Mouse (Mus musculus): ENCODE results near the gene Tbcd. TPM values are rescaled to one million over a fixed set of nuclear protein-coding genes. Genes with fewer than 3 reads are reported as not detected.
A peak's percentile ranks its signal among the peaks of the same experiment; 100 is the strongest.

Gene Tbcd
- polyA plus RNA-seq, 1 experiment = 111 TPM

DNA sequence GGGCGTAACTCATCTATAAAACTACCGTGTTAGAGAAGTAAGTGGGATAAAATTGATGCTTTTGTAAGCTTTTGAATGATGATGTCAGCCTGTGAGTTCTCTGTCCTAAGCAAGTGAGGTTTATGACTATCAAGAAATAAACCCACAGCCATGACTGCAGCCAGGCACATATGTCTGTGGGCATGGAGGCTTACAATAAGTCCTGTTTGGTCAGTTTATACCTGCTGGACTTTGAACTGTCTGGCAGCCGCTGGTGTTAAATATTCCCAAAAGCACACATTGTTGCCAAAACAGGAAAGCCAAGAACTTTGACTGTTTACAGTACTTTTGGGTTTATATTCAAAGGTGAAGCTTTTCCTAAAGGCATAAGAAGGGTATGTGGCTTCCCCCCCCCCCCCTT is 65.2 kb downstream of the Tbcd start:
- Histone ChIP-seq H3K79me2 (ENCODE audit: control insufficient read depth, insufficient read depth) (peaks cover 6% of the 10 kb centered on the region), H3K36me3 (ENCODE audit: control insufficient read depth, insufficient read depth) (peaks cover 19% of the 10 kb centered on the region), H3ac (ENCODE audit: control insufficient read depth, insufficient read length) (no peak overlapping the region), H3K4me3 (no peak overlapping the region), H3K4me2 (ENCODE audit: low read depth) (no peak overlapping the region), H3K27me3 (ENCODE audit: control insufficient read depth, insufficient read depth, insufficient read length) (no peaks in the 10 kb centered on the region)
- TF ChIP-seq USF1 (IDR thresholded peaks at IDR 0.05; ENCODE audit: low read depth) = no peak
- no peak for TF ChIP-seq MYOD1 (IDR thresholded peaks at IDR 0.05; ENCODE audit: control insufficient read depth in 1 of 3, insufficient read length in 2 of 3, low read depth in 2 of 3)
- no peak for TF ChIP-seq MAX (IDR thresholded peaks at IDR 0.05; ENCODE audit: low read depth)
- no peak for TF ChIP-seq SRF (IDR thresholded peaks at IDR 0.05; ENCODE audit: control insufficient read depth, insufficient read length, low read depth)
- no peak for TF ChIP-seq REST (IDR thresholded peaks at IDR 0.05; ENCODE audit: insufficient read depth, insufficient read length)
- TF ChIP-seq POLR2AphosphoS2 (IDR thresholded peaks at IDR 0.05; ENCODE audit: insufficient read length, low read depth) = no peak
- no peak for TF ChIP-seq E2F4 (IDR thresholded peaks at IDR 0.05; ENCODE audit: insufficient read depth)
- no peak for TF ChIP-seq MYOG (IDR thresholded peaks at IDR 0.05; ENCODE audit: control insufficient read depth in 1 of 3, insufficient read depth in 1 of 3, insufficient read length in 2 of 3, low read depth in 2 of 3)
- TF ChIP-seq TCF3 (IDR thresholded peaks at IDR 0.05; ENCODE audit: insufficient read length, low read depth) = no peak

DNA sequence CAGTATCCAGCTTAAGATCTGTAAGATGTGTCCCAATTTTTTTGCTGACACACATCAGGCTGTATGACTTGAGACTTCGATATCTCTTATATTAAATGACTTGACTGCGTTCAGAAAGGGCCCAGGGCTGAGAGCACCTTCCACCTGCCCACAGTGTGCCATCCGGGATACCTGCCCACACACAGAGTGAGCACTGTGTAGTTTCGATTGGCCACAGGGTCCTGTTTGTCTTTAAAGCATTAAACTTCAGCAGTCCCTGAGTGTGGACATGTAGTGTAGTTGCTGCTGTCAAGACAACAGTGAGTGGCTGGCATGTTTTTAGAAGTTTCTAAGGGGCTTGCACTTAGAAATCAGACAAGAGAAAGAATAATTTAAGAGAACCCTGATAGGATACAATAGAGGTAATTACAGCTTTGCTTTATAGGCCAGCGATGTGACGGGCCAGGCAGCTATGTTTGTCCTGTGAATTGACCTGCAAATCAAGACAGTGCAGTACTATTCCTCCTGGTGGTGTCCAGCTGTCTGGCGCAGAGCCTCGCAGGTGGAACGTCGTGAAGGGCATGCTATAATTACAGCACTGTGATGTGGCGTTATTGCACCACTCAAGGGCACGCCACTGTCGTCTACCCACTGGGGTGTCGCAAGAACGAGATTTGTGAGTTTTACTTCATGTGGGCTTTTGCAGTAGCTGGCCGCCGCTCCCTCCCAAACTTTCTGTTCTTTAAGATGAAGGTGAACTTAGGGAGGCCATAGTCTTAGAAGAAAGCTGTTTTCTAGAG is 66.1 kb downstream of the Tbcd start:
- TF ChIP-seq POLR2AphosphoS2 (IDR thresholded peaks at IDR 0.05; ENCODE audit: insufficient read length, low read depth) (no peak), MYOG (IDR thresholded peaks at IDR 0.05; ENCODE audit: control insufficient read depth in 1 of 3, insufficient read depth in 1 of 3, insufficient read length in 2 of 3, low read depth in 2 of 3) (no peak), MAX (IDR thresholded peaks at IDR 0.05; ENCODE audit: low read depth) (no peak), TCF12 (IDR thresholded peaks at IDR 0.05; ENCODE audit: insufficient read depth, poor library complexity, severe bottlenecking) (no peak), MYOD1 (IDR thresholded peaks at IDR 0.05; ENCODE audit: control insufficient read depth in 1 of 3, insufficient read length in 2 of 3, low read depth in 2 of 3) (no peak), CEBPB (IDR thresholded peaks at IDR 0.05; ENCODE audit: insufficient read depth, poor library complexity, severe bottlenecking) (no peak), E2F4 (IDR thresholded peaks at IDR 0.05; ENCODE audit: insufficient read depth) (no peak), TCF3 (IDR thresholded peaks at IDR 0.05; ENCODE audit: insufficient read length, low read depth) (no peak), USF1 (IDR thresholded peaks at IDR 0.05; ENCODE audit: low read depth) (no peak), REST (IDR thresholded peaks at IDR 0.05; ENCODE audit: insufficient read depth, insufficient read length) (no peak), POLR2A (IDR thresholded peaks at IDR 0.05; ENCODE audit: insufficient read length, low read depth) (no peak)
- H3ac ChIP-seq (ENCODE audit: control insufficient read depth, insufficient read length) = no peak overlapping the region
- H3K4me2 ChIP-seq (ENCODE audit: low read depth) = peak overlapping the region; percentile 24
- peaks cover 19% of the 10 kb centered on the region for H3K36me3 ChIP-seq (ENCODE audit: control insufficient read depth, insufficient read depth)
- peaks cover 6% of the 10 kb centered on the region for H3K79me2 ChIP-seq (ENCODE audit: control insufficient read depth, insufficient read depth)
- H3K4me3 ChIP-seq = no peak overlapping the region
- no peaks in the 10 kb centered on the region for H3K27me3 ChIP-seq (ENCODE audit: control insufficient read depth, insufficient read depth, insufficient read length)

DNA sequence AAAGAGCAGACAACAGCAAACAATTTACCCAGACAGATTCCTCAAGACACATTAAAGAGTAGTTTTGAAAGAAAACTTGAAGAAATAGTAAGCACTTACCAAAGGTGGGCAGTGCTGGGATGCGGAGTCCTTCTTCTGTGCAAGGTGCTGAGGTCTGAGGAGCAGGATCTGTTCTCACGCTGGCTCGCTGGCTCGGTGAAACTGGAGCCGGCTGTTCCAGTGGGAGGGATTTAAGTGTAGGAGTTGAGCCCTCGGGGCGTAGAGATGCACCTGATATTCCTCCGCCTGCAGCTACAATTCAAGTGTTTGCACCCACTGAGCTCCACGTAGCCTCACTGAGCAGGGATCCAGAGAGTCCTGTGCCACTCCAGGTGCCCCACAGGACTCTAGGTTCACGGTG is 67.4 kb downstream of the Tbcd start, which contains the start of gene Zfp750:
Zfp750 (minus strand) TSS at position 203 of the 400 bp plus-strand sequence.
- peak within 1 kb of the TSS; percentile 33 for H3K4me2 ChIP-seq (ENCODE audit: low read depth)
- H3K4me3 ChIP-seq = no peak within 1 kb of the TSS
- peaks cover 14% of the 10 kb centered on the region for H3K36me3 ChIP-seq (ENCODE audit: control insufficient read depth, insufficient read depth)
- no peaks in the 10 kb centered on the region for H3K27me3 ChIP-seq (ENCODE audit: control insufficient read depth, insufficient read depth, insufficient read length)
- H3ac ChIP-seq (ENCODE audit: control insufficient read depth, insufficient read length) = no peak within 1 kb of the TSS
- peaks cover 12% of the 10 kb centered on the region for H3K79me2 ChIP-seq (ENCODE audit: control insufficient read depth, insufficient read depth)
- TF ChIP-seq REST (IDR thresholded peaks at IDR 0.05; ENCODE audit: insufficient read depth, insufficient read length) (no peak), CEBPB (IDR thresholded peaks at IDR 0.05; ENCODE audit: insufficient read depth, poor library complexity, severe bottlenecking) (no peak), POLR2AphosphoS2 (IDR thresholded peaks at IDR 0.05; ENCODE audit: insufficient read length, low read depth) (no peak), E2F4 (IDR thresholded peaks at IDR 0.05; ENCODE audit: insufficient read depth) (no peak)

DNA sequence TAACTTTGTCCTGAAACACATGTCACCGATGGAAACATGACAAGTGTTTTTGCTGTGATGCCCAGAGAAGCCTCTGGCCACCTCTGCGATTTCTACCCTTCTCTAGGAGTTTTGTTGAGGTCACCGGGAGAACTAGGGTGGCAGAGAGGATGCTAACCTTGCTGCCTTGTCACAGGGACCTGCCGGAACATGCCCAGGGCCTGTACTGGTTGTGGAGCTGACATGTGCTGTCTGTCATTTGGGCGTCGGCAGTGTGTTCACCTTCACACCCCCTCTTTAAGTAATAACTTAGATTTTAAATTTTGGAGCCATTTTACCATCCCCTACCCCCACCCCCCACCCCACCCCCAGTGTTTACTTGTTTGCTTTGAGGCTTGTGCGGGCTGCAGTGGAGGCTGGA is 68.0 kb downstream of the Tbcd start:
- no peak for TF ChIP-seq E2F4 (IDR thresholded peaks at IDR 0.05; ENCODE audit: insufficient read depth)
- no peak for TF ChIP-seq POLR2A (IDR thresholded peaks at IDR 0.05; ENCODE audit: insufficient read length, low read depth)
- TF ChIP-seq MAX (IDR thresholded peaks at IDR 0.05; ENCODE audit: low read depth) = no peak
- TF ChIP-seq POLR2AphosphoS2 (IDR thresholded peaks at IDR 0.05; ENCODE audit: insufficient read length, low read depth) = no peak
- no peak for TF ChIP-seq TCF12 (IDR thresholded peaks at IDR 0.05; ENCODE audit: insufficient read depth, poor library complexity, severe bottlenecking)

DNA sequence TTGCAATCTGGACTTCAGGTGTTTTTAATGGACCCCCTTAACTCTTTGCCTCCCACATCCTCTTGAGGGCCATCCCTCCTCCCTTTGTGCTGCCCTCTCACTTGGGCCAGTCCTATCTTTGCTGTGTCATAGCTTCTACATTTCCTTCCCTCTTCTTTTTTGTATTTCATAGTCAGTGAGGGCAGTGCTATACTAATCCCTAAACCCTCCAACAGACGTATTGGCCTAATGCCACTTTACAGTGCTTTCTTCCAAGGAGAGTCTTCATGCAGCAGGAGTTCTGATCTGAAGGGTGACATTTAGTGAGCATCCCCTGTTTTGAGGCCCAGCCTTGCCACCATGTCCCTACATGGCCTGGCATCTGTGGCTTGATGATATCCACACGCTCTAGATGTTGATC is 69.0 kb downstream of the Tbcd start:
- no peaks in the 10 kb centered on the region for H3K27me3 ChIP-seq (ENCODE audit: control insufficient read depth, insufficient read depth, insufficient read length)

More for the DNA sequence above, 68.0 kb downstream of the Tbcd start:
- H3K4me2 ChIP-seq (ENCODE audit: low read depth) = no peak overlapping the region
- H3K4me3 ChIP-seq = no peak overlapping the region
- H3ac ChIP-seq (ENCODE audit: control insufficient read depth, insufficient read length) = no peak overlapping the region
- H3K27me3 ChIP-seq (ENCODE audit: control insufficient read depth, insufficient read depth, insufficient read length) = no peaks in the 10 kb centered on the region
- H3K36me3 ChIP-seq (ENCODE audit: control insufficient read depth, insufficient read depth) = peaks cover 11% of the 10 kb centered on the region
- H3K79me2 ChIP-seq (ENCODE audit: control insufficient read depth, insufficient read depth) = peaks cover 15% of the 10 kb centered on the region

More for the DNA sequence above, 69.0 kb downstream of the Tbcd start:
- TF ChIP-seq E2F4 (IDR thresholded peaks at IDR 0.05; ENCODE audit: insufficient read depth) = no peak
- H3ac ChIP-seq (ENCODE audit: control insufficient read depth, insufficient read length) = no peak overlapping the region
- no peak overlapping the region for H3K4me2 ChIP-seq (ENCODE audit: low read depth)
- no peak overlapping the region for H3K4me3 ChIP-seq
- peaks cover 18% of the 10 kb centered on the region for H3K79me2 ChIP-seq (ENCODE audit: control insufficient read depth, insufficient read depth)
- peaks cover 8% of the 10 kb centered on the region for H3K36me3 ChIP-seq (ENCODE audit: control insufficient read depth, insufficient read depth)
